Mouse (Mus musculus) E14TG2a.4 (cell line): Measurements from ENCODE around the gene Ttc12.

Experiments used
- CTCF ChIP-seq: conservative IDR thresholded peaks from 2 replicates; pipeline ENCODE4 v1.5.1; 2014; ENCODE audit warnings: low read length
- NANOG ChIP-seq: IDR thresholded peaks from 2 replicates; pipeline ENCODE4 v1.6.1; 2014; ENCODE audit warnings: borderline replicate concordance, low read length, mixed read lengths
- POU5F1 ChIP-seq: IDR thresholded peaks from 2 replicates; pipeline ENCODE4 v1.6.1; 2014; ENCODE audit warnings: low read length, borderline replicate concordance

DNA sequence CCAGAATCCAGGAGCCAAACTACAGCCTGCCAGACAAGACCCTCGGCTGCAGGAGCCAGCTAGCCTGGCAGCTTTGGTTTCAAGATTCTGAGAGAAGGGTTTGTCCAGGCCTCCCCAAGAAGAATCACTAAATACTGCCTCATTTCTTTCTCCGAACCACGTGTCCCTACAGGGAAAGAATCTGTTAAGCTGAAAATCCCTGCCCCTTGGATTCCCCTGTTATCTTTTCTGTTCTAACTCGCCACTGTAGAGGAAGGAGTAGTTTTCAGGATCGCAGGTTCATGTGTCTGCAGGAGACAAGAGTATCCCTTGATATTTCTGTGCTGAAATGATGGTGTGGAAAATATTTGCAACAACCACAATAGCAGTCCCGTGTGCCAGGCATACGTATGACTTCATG is 2.2 kb upstream of the Ttc12 start:
- TF ChIP-seq CTCF, result no peak
- no peak for TF ChIP-seq POU5F1
- TF ChIP-seq NANOG, result no peak
